18 mouse cellular contexts compared by ENCODE assay signal in genomic region chr3:53609851-53610250, GRCm38 (mm10). TPM values are rescaled to one million over a fixed set of nuclear protein-coding genes. Genes with fewer than 3 reads are reported as not detected.
"Had no signal": no experiment of that assay in that cellular context is flagged by ENCODE, and none has a peak within 500 bp of the region (broad histone marks: within the 10 kb centered on the region; RNA-seq: fewer than 3 reads in every experiment).

No protein-coding gene starts in this region.

- H3K36me3 ChIP-seq: limb, embryonic 15.5 days; midbrain, embryonic 12.5 days had no signal

- ATAC-seq: liver, postnatal 0 days; lung, postnatal 0 days; midbrain, embryonic 16.5 days had no signal

- H3K4me1 ChIP-seq: kidney, embryonic 15.5 days; limb, embryonic 12.5 days; limb, embryonic 15.5 days; midbrain, embryonic 12.5 days had no signal

- DNase-seq: kidney, adult 2 months; kidney, postnatal 14 days; kidney, postnatal 4 days; layer of hippocampus, adult 9-11 months; liver, postnatal 0 days; lung, embryonic 14.5 days; thymus, adult 18-20 months; thymus, postnatal 36 days had no signal

- H3K27me3 ChIP-seq: kidney, embryonic 15.5 days; limb, embryonic 12.5 days; limb, embryonic 15.5 days; midbrain, embryonic 12.5 days had no signal

- H3K9ac ChIP-seq: kidney, embryonic 15.5 days; limb, embryonic 12.5 days; limb, embryonic 15.5 days; liver, embryonic 14.5 days; liver, postnatal 0 days; lung, embryonic 14.5 days; midbrain, embryonic 12.5 days had no signal

- H3K9me3 ChIP-seq: kidney, embryonic 15.5 days; limb, embryonic 15.5 days; midbrain, embryonic 12.5 days had no signal

- H3K4me2 ChIP-seq: kidney, embryonic 15.5 days; limb, embryonic 12.5 days; limb, embryonic 15.5 days; liver, embryonic 11.5 days; lung, embryonic 14.5 days; midbrain, embryonic 12.5 days had no signal

- H3K4me3 ChIP-seq: kidney, embryonic 15.5 days; limb, embryonic 12.5 days; limb, embryonic 15.5 days; midbrain, embryonic 12.5 days had no signal

- H3K27ac ChIP-seq: limb, embryonic 12.5 days; limb, embryonic 15.5 days; liver, embryonic 14.5 days; macrophage; midbrain, embryonic 12.5 days had no signal

RNA-seq across cellular contexts. Expression of gene Frem2, which starts 47.3 kb away (rescaled TPM):
- total RNA-seq: megakaryocyte, adult 5-6 weeks had no signal
- polyA plus RNA-seq: macrophage had no signal
